Mouse (Mus musculus) induced T-regulatory cell, adult 2 months (primary cell): ENCODE measurements around the gene Myl7.
"Not testable (repeated sequence)": the region's sequence is repeated elsewhere in the genome, so short reads cannot be mapped to it uniquely, and the experiment has no call there.

Source experiments
- DNase-seq: peaks from one replicate; pipeline ENCODE4 v3.0.0-alpha.2; 2012; ENCODE audit warnings: low read depth

Myl7 gene

GRCm38 (mm10) chr11:5898531-5898930 lies at the start of gene Myl7:
TSS of gene Myl7 (minus strand) at chr11:5898782.
- DNase-seq, result no peak

DNA sequence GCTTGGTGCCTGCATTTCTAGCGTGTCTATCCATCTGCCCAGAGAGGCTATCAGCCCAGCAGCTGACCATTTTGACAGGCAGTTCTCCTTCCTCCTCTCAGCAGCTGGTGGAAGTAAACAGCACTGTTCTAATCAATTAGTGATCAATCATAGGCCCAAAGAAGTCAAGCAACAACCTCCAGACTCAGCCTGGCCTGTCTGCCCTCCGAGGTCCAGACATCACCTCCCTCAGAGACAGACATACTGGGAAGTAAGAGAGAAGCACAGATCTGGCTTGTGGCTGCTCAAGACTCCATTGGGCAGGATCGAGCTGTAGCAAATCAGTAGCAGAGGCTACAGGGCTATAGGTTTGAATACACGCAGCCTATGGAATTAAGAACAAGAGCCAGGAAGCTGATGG lies 49.2 kb upstream of the Myl7 start:
- no peak for DNase-seq

DNA sequence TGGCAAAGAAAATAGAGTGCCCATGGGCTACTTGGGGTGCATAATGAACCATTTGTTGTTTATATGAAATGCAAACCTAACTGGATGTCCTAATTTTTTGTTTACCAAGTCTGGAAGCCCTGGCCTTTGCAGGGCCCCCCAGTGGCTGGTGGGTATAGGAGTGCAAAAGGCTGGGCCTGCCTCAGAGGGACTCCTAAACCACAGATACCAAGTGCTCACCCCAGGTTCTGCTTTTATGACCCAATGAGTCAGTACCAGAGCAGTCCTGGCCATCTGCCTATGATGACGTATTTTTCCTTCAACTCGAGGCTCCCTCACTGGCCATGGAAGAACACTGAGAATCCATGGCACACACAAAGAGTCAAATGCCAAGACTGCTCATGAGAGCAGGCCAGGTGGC lies 46.5 kb upstream of the Myl7 start:
- no peak for DNase-seq

GRCm38 (mm10) chr11:5942966-5943365 lies 44.4 kb upstream of the Myl7 start:
- DNase-seq, result no peak

- DNase-seq, result not testable (repeated sequence)
These were observed 35.9 kb upstream of the Myl7 start for GRCm38 (mm10) chr11:5934531-5934930.

- DNase-seq, result peak; percentile 53
These were observed 33.4 kb upstream of the Myl7 start for GRCm38 (mm10) chr11:5931947-5932346.

DNA sequence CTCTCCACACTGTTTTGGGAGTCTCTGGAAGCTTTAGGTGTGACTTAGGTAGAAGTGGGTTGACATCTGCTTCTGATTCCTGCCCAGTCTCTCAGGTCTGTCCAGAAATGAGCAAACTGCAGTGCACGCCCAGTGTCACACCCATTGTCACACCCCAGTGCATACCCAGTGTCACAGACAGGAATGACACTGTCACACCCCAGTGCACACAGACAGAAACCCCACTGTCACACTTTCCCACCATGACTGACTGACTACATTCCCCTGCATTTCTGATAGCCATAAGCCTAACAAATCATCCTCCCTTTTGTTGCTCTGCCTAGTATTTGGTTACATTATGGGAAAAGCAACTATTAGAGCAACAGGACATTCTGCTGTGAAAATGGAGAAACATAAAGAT lies 32.0 kb upstream of the Myl7 start:
- no peak for DNase-seq

GRCm38 (mm10) chr11:5926696-5927220 lies 28.2 kb upstream of the Myl7 start:
- DNase-seq, result no peak

GRCm38 (mm10) chr11:5924699-5925098 lies 26.1 kb upstream of the Myl7 start:
- no peak for DNase-seq

GRCm38 (mm10) chr11:5920323-5920960 lies 21.9 kb upstream of the Myl7 start:
- peak; percentile 57 for DNase-seq

GRCm38 (mm10) chr11:5919606-5920005 lies 21.0 kb upstream of the Myl7 start:
- DNase-seq, result no peak

GRCm38 (mm10) chr11:5918111-5918510 lies 19.5 kb upstream of the Myl7 start:
- DNase-seq, result no peak

DNA sequence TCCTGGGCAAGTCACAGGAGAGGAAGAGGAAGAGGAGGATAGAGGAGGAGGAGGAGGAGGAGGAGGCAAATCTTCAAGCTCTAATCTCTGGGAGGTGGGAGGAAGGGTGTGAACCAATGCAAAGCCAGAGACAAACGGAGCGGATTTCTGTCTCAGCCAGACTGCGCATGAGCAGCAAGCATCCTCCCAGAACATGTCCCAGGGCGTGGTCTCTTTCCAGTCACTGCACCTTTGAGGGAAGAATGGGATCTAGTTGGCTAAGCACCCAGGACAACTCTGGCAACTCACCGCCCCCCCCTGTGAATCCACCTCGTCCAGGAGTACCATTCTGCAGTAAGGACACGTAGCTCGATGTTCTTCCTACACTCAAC lies 17.6 kb upstream of the Myl7 start:
- no peak for DNase-seq

DNA sequence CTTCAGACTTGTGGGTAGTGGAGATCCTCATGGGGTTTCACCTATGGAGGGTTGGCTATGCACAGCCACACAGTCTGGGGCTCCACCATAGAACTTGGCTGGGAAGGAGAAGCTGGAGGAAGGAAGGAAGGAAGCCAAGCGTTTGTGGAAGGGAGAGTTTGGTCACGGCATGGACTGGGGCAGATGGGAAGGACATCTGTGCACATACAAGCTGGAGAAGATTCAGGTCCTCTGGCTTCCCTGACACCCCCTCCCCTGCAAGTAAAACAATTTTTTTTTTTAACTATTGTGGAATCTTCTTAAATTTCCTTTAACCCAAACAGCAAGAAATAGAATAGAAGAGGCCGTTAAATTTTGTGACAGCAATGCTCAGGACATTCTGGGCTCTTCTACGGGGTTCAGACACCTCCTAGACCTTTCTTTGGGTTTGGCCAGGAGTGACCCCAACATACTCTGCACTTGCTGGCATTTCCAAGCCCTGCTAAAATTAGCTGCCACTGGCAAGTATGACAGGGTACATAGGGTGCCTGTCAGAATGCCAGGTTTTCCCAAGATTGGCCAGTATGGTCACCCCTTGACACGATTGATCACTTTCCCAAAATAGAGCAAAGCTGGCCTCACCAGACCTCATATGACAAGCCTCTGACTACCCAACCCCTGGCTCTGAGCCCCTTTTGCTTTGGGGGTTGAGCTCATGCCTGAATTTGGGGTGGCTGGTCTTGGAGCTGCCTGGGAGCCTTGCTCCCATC lies 17.0 kb upstream of the Myl7 start:
- DNase-seq, result no peak

- DNase-seq, result no peak
These were observed 16.4 kb upstream of the Myl7 start for GRCm38 (mm10) chr11:5914940-5915339.

- DNase-seq, result no peak
These were observed 15.4 kb upstream of the Myl7 start for GRCm38 (mm10) chr11:5913936-5914335.

GRCm38 (mm10) chr11:5913256-5913655 lies 14.7 kb upstream of the Myl7 start:
- DNase-seq, result no peak

GRCm38 (mm10) chr11:5912635-5913034 lies 14.1 kb upstream of the Myl7 start:
- peak; percentile 44 for DNase-seq

- DNase-seq, result no peak
These were observed 10.1 kb upstream of the Myl7 start for GRCm38 (mm10) chr11:5908642-5909041.

GRCm38 (mm10) chr11:5907096-5907495 lies 8.5 kb upstream of the Myl7 start:
- DNase-seq, result no peak

DNA sequence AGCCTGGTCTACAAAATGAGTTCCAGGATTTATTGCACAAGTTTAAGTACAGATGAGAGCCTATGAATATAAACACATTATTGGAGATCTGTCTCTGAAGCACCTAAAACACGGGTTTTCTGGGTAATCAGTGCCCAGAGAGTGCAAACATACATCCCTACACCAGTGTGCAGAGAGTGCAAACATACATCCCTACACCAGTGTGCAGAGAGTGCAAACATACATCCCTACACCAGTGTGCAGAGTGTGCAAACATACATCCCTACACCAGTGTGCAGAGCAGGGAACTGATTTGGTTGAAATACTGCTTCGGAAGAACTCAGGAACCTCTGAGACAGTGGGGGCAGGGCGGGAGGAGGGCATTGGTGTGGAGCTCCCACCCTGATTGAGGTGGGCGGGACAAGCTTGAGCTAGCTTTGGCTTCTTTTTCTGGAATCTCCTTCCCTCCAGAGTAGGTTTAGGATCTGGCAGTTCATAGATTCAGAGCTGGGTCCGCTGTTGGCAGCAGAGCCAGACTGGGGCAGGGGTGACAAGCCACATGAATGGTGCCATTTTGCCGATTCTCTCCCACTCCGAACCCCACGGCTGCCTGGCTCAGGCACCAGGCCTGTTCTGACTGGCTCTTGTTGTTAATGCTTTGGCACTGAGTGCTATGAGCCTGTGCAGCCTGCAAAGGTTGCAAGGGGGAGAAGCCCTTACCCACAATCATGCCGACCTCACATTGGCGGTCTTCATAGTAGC lies 7.4 kb upstream of the Myl7 start:
- DNase-seq, result no peak

DNA sequence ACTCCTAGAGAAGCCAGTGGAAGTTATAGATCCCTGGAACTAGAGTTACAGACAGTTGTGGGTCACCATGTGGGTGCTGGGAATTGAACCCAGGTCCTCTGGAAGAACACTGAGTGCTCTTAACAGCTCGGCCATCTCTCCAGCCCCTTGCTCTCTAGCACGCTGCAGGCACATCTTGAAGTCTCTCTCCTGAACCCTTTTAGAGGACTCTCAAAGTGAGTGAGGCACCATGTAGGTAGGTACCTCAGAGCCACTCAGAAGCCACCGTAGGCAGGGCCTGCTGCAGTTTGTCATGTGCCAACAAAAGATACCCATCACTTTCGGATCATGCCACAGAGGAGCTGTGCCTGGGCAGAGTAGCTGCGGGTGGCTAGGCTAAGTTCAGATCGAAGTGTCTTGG lies 6.3 kb upstream of the Myl7 start:
- no peak for DNase-seq

DNA sequence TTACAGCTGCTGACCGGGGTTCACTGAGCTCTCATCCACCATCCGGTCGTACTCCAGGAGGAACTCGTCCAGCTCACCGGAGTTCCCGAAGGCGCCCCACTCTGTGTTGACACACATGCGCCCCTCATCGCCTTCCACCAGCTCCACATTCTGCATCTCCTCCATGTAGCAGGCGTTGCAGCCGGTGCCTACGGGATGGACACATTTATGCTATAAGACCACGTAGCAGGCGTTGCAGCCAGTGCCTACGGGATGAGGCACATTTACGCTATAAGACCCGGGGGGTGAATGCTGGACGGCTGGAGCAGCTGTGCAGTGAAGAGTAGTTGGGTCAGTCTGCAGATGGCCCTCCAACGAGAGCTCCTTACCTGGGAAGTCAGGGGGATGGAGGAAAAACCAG lies 5.8 kb upstream of the Myl7 start:
- no peak for DNase-seq
